In genomic region chr11:34708278-34708677, GRCm38 (mm10) we compare ENCODE assay signal across 21 mouse cellular contexts.
DNase-seq lines count a peak whose midpoint lies in the region; TF ChIP-seq lines count a peak whose summit lies in the region.
"Had no signal": no experiment of that assay in that cellular context is flagged by ENCODE, and none has a peak within 500 bp of the region (broad histone marks: within the 10 kb centered on the region; RNA-seq: fewer than 3 reads in every experiment).

No protein-coding gene starts in this region.

- H3K4me3 ChIP-seq in layer of hippocampus, adult 2 months: no peak overlapping the region
- H3K4me3 ChIP-seq in olfactory bulb, adult 2 months (ENCODE audit: insufficient read depth, low read depth, low read length): no peak overlapping the region
- H3K4me3 ChIP-seq: forebrain, embryonic 10.5 days; forebrain, embryonic 13.5 days; gastrocnemius, adult 2 months; hindbrain, embryonic 12.5 days; hindbrain, embryonic 15.5 days had no signal

- peak; percentile 15 to 19 for DNase-seq in layer of hippocampus, adult 2 months (ENCODE audit: low spot score in 2 of 2)
- DNase-seq in layer of hippocampus, postnatal 10 days (ENCODE audit: low spot score in 2 of 2): no peak
- DNase-seq in right cerebral cortex, adult 18-20 months: peak; percentile 28
- DNase-seq in right cerebral cortex, postnatal 14 days: no peak
- DNase-seq in MN1 (ENCODE audit: low spot score): peak; percentile 87
- DNase-seq in Muller cell, postnatal 12 days (ENCODE audit: inconsistent ontology term): no peak
- no peak for DNase-seq in kidney, postnatal 10 days
- DNase-seq: adrenal gland, adult 2 months; adrenal gland, postnatal 14 days; cerebellum, adult 11-12 months; cerebellum, adult 8-10 months; cerebellum, postnatal 10 days; cerebellum, postnatal 36 days; embryo, embryonic 11 days; gastrocnemius, adult 2 months; gastrocnemius, postnatal 14 days had no signal

- peaks cover 10% of the 10 kb centered on the region for H3K4me1 ChIP-seq in olfactory bulb, adult 2 months (ENCODE audit: control insufficient read depth, insufficient read depth, low read length)
- H3K4me1 ChIP-seq: forebrain, embryonic 10.5 days; forebrain, embryonic 13.5 days; hindbrain, embryonic 15.5 days had no signal

- no peak for TF ChIP-seq POLR2A in olfactory bulb, adult 2 months (IDR thresholded peaks at IDR 0.05; ENCODE audit: insufficient read depth, low read depth, low read length)

- WGBS in olfactory bulb, adult 2 months: 47% methylated on average over 11 of the region's 11 CpGs

- no peak overlapping the region for H3K27ac ChIP-seq in layer of hippocampus, adult 2 months
- H3K27ac ChIP-seq in olfactory bulb, adult 2 months (ENCODE audit: insufficient read depth, low read depth, low read length): 0 out of 2 replicates have a peak overlapping the region, but pooled peaks have one; percentile 48
- H3K27ac ChIP-seq: forebrain, embryonic 10.5 days; forebrain, embryonic 13.5 days; gastrocnemius, adult 2 months; hindbrain, embryonic 12.5 days; hindbrain, embryonic 15.5 days had no signal

- TF ChIP-seq CTCF in layer of hippocampus, adult 2 months (conservative IDR thresholded peaks at IDR 0.05): 0 out of 2 replicates have a peak, but pooled peaks have one; percentile 10
- TF ChIP-seq CTCF in olfactory bulb, adult 2 months (IDR thresholded peaks at IDR 0.05; ENCODE audit: insufficient read depth, low read depth, low read length): no peak

Comparison
In these comparisons a context has a peak if more than half of its experiments do, and no peak if none do; other contexts are left out.
1. DNase-seq: peak in layer of hippocampus, adult 2 months (2 of 2), right cerebral cortex, adult 18-20 months (single experiment) and MN1 (single experiment); none in layer of hippocampus, postnatal 10 days (0 of 2), right cerebral cortex, postnatal 14 days (single experiment), Muller cell, postnatal 12 days (single experiment) and kidney, postnatal 10 days (single experiment).